Mouse (Mus musculus) testis, adult 2 months (tissue): ENCODE measurements around the gene Ifna2.

Source experiments
- CTCF ChIP-seq: fragments of 200-500 bp; IDR thresholded peaks from 2 replicates; pipeline ENCODE4 v1.5.1; 2012; ENCODE audit warnings: low read depth, mild to moderate bottlenecking, inconsistent platforms, low read length, moderate library complexity; ENCODE audit not compliant: control insufficient read depth, insufficient read depth, insufficient replicate concordance
- POLR2A ChIP-seq: fragments of 200-500 bp; IDR thresholded peaks from 2 replicates; pipeline ENCODE4 v1.6.1; 2012; ENCODE audit warnings: low read depth, mild to moderate bottlenecking, inconsistent platforms, low read length, moderate library complexity; ENCODE audit not compliant: control insufficient read depth

DNA sequence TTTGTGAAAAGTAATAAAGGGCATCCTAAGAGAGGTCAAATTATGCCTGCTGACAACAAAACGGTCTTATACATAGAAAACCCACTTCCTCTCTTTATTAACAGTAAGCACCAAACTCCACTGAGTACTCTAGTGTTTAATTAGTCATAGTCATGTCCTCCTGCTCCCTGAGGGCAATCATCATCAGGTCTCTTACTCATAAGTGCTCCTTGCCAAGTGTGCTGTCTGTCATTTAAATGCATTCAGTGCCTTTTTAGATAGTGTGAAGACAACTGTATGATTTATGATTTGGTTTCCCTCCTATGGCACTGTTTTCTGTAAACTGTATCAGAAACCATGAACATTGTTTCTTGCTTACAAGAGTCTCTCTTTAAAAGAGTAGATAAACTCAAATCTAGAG is 30.6 kb upstream of the Ifna2 start:
- TF ChIP-seq POLR2A: no peak
- no peak for TF ChIP-seq CTCF
